ENCODE assay signal across 10 mouse cellular contexts in genomic region chr16:94209626-94210025, GRCm38 (mm10).
DNase-seq lines count a peak whose midpoint lies in the region; ATAC-seq and TF ChIP-seq lines count a peak whose summit lies in the region.
"Had no signal": no experiment of that assay in that cellular context is flagged by ENCODE, and none has a peak within 500 bp of the region (broad histone marks: within the 10 kb centered on the region; RNA-seq: fewer than 3 reads in every experiment).

No protein-coding gene starts in this region.

- H3K36me3 ChIP-seq in heart, embryonic 11.5 days (ENCODE audit: control insufficient read depth, insufficient read depth, low read length): no peaks in the 10 kb centered on the region

- peak overlapping the region; percentile 44; the same call in 1 of the 2 replicates for H3K27ac ChIP-seq in gastrocnemius, adult 2 months
- peak overlapping the region; percentile 65 for H3K27ac ChIP-seq in heart, embryonic 11.5 days (ENCODE audit: low read depth, low read length)
- peak overlapping the region; percentile 94 for H3K27ac ChIP-seq in olfactory bulb, adult 2 months (ENCODE audit: insufficient read depth, low read depth, low read length)
- H3K27ac ChIP-seq: kidney, postnatal 0 days had no signal

- no peak for TF ChIP-seq POLR2A in olfactory bulb, adult 2 months (IDR thresholded peaks at IDR 0.05; ENCODE audit: insufficient read depth, low read depth, low read length)

- no peaks in the 10 kb centered on the region for H3K27me3 ChIP-seq in heart, embryonic 11.5 days (ENCODE audit: control insufficient read depth, insufficient read depth, low read length)

- no peak for ATAC-seq in heart, embryonic 11.5 days (replicated peaks; ENCODE audit: insufficient number of reproducible peaks, low FRiP score, low TSS enrichment)
- no peak for ATAC-seq in granulocyte monocyte progenitor cell, adult 5-6 weeks (replicated peaks; ENCODE audit: poor library complexity, severe bottlenecking)

- DNase-seq in gastrocnemius, adult 2 months: no peak
- DNase-seq in gastrocnemius, postnatal 10 days: no peak
- DNase-seq in Muller cell, postnatal 12 days (ENCODE audit: inconsistent ontology term): peak; percentile 87
- DNase-seq in spleen, postnatal 36 days (ENCODE audit: low spot score in 2 of 2): no peak
- no peak for DNase-seq in kidney, postnatal 36 days
- DNase-seq: lung, embryonic 14.5 days had no signal

- H3K9me3 ChIP-seq in heart, embryonic 11.5 days (replicated peaks; ENCODE audit: control insufficient read depth, low read length): no peaks in the 10 kb centered on the region

- no peak for TF ChIP-seq CTCF in gastrocnemius, adult 2 months (IDR thresholded peaks at IDR 0.05)
- no peak for TF ChIP-seq CTCF in olfactory bulb, adult 2 months (IDR thresholded peaks at IDR 0.05; ENCODE audit: insufficient read depth, low read depth, low read length)

- H3K4me2 ChIP-seq in heart, embryonic 11.5 days: no peak overlapping the region
- H3K4me2 ChIP-seq: lung, embryonic 14.5 days had no signal

- peaks cover 15% of the 10 kb centered on the region; the same call in 1 of the 2 replicates for H3K4me1 ChIP-seq in heart, embryonic 11.5 days (ENCODE audit: control insufficient read depth, insufficient read depth, low read length)
- H3K4me1 ChIP-seq in olfactory bulb, adult 2 months (ENCODE audit: control insufficient read depth, insufficient read depth, low read length): peaks cover 36% of the 10 kb centered on the region

- WGBS in heart, embryonic 11.5 days (ENCODE audit: insufficient replicate concordance): 38% methylated on average over 3 of the region's 3 CpGs
- 15% methylated on average over 3 of the region's 3 CpGs for WGBS in olfactory bulb, adult 2 months

- no peak overlapping the region for H3K9ac ChIP-seq in heart, embryonic 11.5 days (ENCODE audit: low read depth, low read length)
- H3K9ac ChIP-seq: lung, embryonic 14.5 days had no signal

- H3K4me3 ChIP-seq in gastrocnemius, adult 2 months: no peak overlapping the region
- no peak overlapping the region for H3K4me3 ChIP-seq in heart, embryonic 11.5 days (ENCODE audit: low read depth, low read length)
- no peak overlapping the region for H3K4me3 ChIP-seq in olfactory bulb, adult 2 months (ENCODE audit: insufficient read depth, low read depth, low read length)

- intact Hi-C loops in gastrocnemius, adult 2 months (cut with DNase I): no loop called here

Comparison
In these comparisons a context has a peak if more than half of its experiments do, and no peak if none do; other contexts are left out.
1. H3K27ac ChIP-seq: peak in every context shown above with its lines; median percentile 94 in olfactory bulb, adult 2 months; 65 in heart, embryonic 11.5 days; 44 in gastrocnemius, adult 2 months.